Mouse (Mus musculus) inflammation-experienced regulatory T-cells, adult 6 months (primary cell): Measurements from ENCODE around the gene Cpsf3. TPM values are rescaled to one million over a fixed set of nuclear protein-coding genes. Genes with fewer than 3 reads are reported as not detected.

ENCODE experiments used
- ATAC-seq: one replicate; pipeline ENCODE4 v1.8.0; 2017
- polyA plus RNA-seq, 3 experiments: library from polyadenylated mRNA; unstranded; fragments of 100-300 nt; shearing (Covaris generic); gene quantifications; one replicate each; pipeline ENCODE4 v1.2.1; 2017

The Cpsf3 gene
- polyA plus RNA-seq, 3 experiments from 2014 or later = 105 to 138 (median 128) TPM

- no peak for ATAC-seq
These were observed 4.5 kb downstream of the Cpsf3 start for GRCm38 (mm10) chr12:21289651-21290050.

GRCm38 (mm10) chr12:21298856-21299255 is 13.7 kb downstream of the Cpsf3 start:
- ATAC-seq = no peak

- no peak for ATAC-seq
These were observed 16.1 kb downstream of the Cpsf3 start for GRCm38 (mm10) chr12:21301324-21301723.

- ATAC-seq = no peak
These were observed 16.7 kb downstream of the Cpsf3 start for GRCm38 (mm10) chr12:21301932-21302331.

- no peak for ATAC-seq
These were observed 17.2 kb downstream of the Cpsf3 start for GRCm38 (mm10) chr12:21302361-21302783.

GRCm38 (mm10) chr12:21305741-21306140 is 20.6 kb downstream of the Cpsf3 start:
- ATAC-seq = no peak

GRCm38 (mm10) chr12:21306721-21307120 is 21.5 kb downstream of the Cpsf3 start:
- no peak for ATAC-seq

GRCm38 (mm10) chr12:21312201-21312600 is 27.0 kb downstream of the Cpsf3 start:
- ATAC-seq = no peak

- peak; percentile 95 for ATAC-seq
These were observed 31.0 kb downstream of the Cpsf3 start, which contains the start of gene Iah1 for GRCm38 (mm10) chr12:21315923-21316868. Iah1 (plus strand) TSS chr12:21316389.

GRCm38 (mm10) chr12:21316869-21317265 is 31.7 kb downstream of the Cpsf3 start:
- no peak for ATAC-seq

GRCm38 (mm10) chr12:21318143-21318895 is 33.1 kb downstream of the Cpsf3 start:
- ATAC-seq = peak; percentile 58

- ATAC-seq = no peak
These were observed 35.1 kb downstream of the Cpsf3 start for GRCm38 (mm10) chr12:21320317-21320716.

GRCm38 (mm10) chr12:21321170-21321569 is 36.0 kb downstream of the Cpsf3 start:
- ATAC-seq = no peak

GRCm38 (mm10) chr12:21322296-21322695 is 37.1 kb downstream of the Cpsf3 start:
- no peak for ATAC-seq

- no peak for ATAC-seq
These were observed 37.7 kb downstream of the Cpsf3 start for GRCm38 (mm10) chr12:21322856-21323255.

GRCm38 (mm10) chr12:21324101-21324500 is 38.9 kb downstream of the Cpsf3 start:
- no peak for ATAC-seq

GRCm38 (mm10) chr12:21325266-21325665 is 40.1 kb downstream of the Cpsf3 start:
- ATAC-seq = no peak

GRCm38 (mm10) chr12:21326325-21326724 is 41.1 kb downstream of the Cpsf3 start:
- no peak for ATAC-seq

GRCm38 (mm10) chr12:21329661-21330400 is 44.6 kb downstream of the Cpsf3 start:
- no peak for ATAC-seq

GRCm38 (mm10) chr12:21330961-21331576 is 45.9 kb downstream of the Cpsf3 start:
- ATAC-seq = no peak

GRCm38 (mm10) chr12:21331711-21332110 is 46.5 kb downstream of the Cpsf3 start:
- no peak for ATAC-seq

GRCm38 (mm10) chr12:21333021-21333420 is 47.8 kb downstream of the Cpsf3 start:
- ATAC-seq = no peak
